In genomic region chr6:88708401-88709278, GRCm38 (mm10) we compare ENCODE assay signal across 24 mouse cellular contexts. TPM values are rescaled to one million over a fixed set of nuclear protein-coding genes. Genes with fewer than 3 reads are reported as not detected.
DNase-seq lines count a peak whose midpoint lies in the region; ATAC-seq and TF ChIP-seq lines count a peak whose summit lies in the region.
"Had no signal": no experiment of that assay in that cellular context is flagged by ENCODE, and none has a peak within 500 bp of the region (broad histone marks: within the 10 kb centered on the region; RNA-seq: fewer than 3 reads in every experiment).

No protein-coding gene starts in this region.

- peak overlapping the region; percentile 34 for H3K4me2 ChIP-seq in liver, embryonic 13.5 days
- H3K4me2 ChIP-seq: embryonic facial prominence, embryonic 15.5 days; forebrain, embryonic 12.5 days; heart, embryonic 12.5 days; hindbrain, embryonic 15.5 days; neural tube, embryonic 15.5 days had no signal

- no peak for TF ChIP-seq CTCF in layer of hippocampus, adult 2 months (conservative IDR thresholded peaks at IDR 0.05)

- H3K9me3 ChIP-seq in liver, embryonic 13.5 days (replicated peaks): no peaks in the 10 kb centered on the region
- H3K9me3 ChIP-seq: embryonic facial prominence, embryonic 15.5 days; forebrain, embryonic 12.5 days; heart, embryonic 12.5 days; hindbrain, embryonic 15.5 days; neural tube, embryonic 15.5 days had no signal

- peaks cover 17% of the 10 kb centered on the region for H3K4me1 ChIP-seq in liver, embryonic 13.5 days (replicated peaks)
- H3K4me1 ChIP-seq: forebrain, embryonic 12.5 days; heart, embryonic 12.5 days; hindbrain, embryonic 15.5 days had no signal

- H3K27me3 ChIP-seq in liver, embryonic 13.5 days: 0 out of 2 replicates have a peak, but pooled peaks cover 12% of the 10 kb centered on the region
- H3K27me3 ChIP-seq: CH12.LX; embryonic facial prominence, embryonic 15.5 days; forebrain, embryonic 12.5 days; hindbrain, embryonic 15.5 days; neural tube, embryonic 15.5 days had no signal

- WGBS in liver, embryonic 13.5 days (ENCODE audit: insufficient replicate concordance): 23% methylated on average over 8 of the region's 8 CpGs

- H3K4me3 ChIP-seq in layer of hippocampus, adult 2 months: no peak overlapping the region
- no peak overlapping the region for H3K4me3 ChIP-seq in liver, embryonic 13.5 days (replicated peaks)
- H3K4me3 ChIP-seq: embryonic facial prominence, embryonic 15.5 days; forebrain, embryonic 12.5 days; heart, embryonic 12.5 days; hindbrain, embryonic 15.5 days; neural tube, embryonic 15.5 days had no signal

- peak; percentile 72 for ATAC-seq in common myeloid progenitor, adult 5-6 weeks (replicated peaks; ENCODE audit: low read depth, poor library complexity, severe bottlenecking)
- ATAC-seq in liver, embryonic 13.5 days (ENCODE audit: low read depth): peak; percentile 86
- peak; percentile 86 for ATAC-seq in megakaryocyte-erythroid progenitor cell, adult 5-6 weeks (replicated peaks; ENCODE audit: low FRiP score, low TSS enrichment, poor library complexity, severe bottlenecking)
- ATAC-seq: intestine, embryonic 16.5 days; midbrain, embryonic 16.5 days had no signal

- peak overlapping the region; percentile 54; the same call in 1 of the 2 replicates for H3K27ac ChIP-seq in layer of hippocampus, adult 2 months
- peak overlapping the region; percentile 73 for H3K27ac ChIP-seq in liver, embryonic 13.5 days
- H3K27ac ChIP-seq: embryonic facial prominence, embryonic 15.5 days; forebrain, embryonic 12.5 days; hindbrain, embryonic 15.5 days; kidney, postnatal 0 days; neural tube, embryonic 15.5 days had no signal

- peak overlapping the region; percentile 48 for H3K9ac ChIP-seq in liver, embryonic 13.5 days
- H3K9ac ChIP-seq: embryonic facial prominence, embryonic 15.5 days; forebrain, embryonic 12.5 days; heart, embryonic 12.5 days; hindbrain, embryonic 15.5 days; neural tube, embryonic 15.5 days had no signal

- no peaks in the 10 kb centered on the region for H3K36me3 ChIP-seq in liver, embryonic 13.5 days
- H3K36me3 ChIP-seq: embryonic facial prominence, embryonic 15.5 days; forebrain, embryonic 12.5 days; heart, embryonic 12.5 days; hindbrain, embryonic 15.5 days; neural tube, embryonic 15.5 days had no signal

- DNase-seq in layer of hippocampus, adult 2 months (ENCODE audit: low spot score in 2 of 2): no peak
- no peak for DNase-seq in layer of hippocampus, postnatal 25 days (ENCODE audit: extremely low spot score in 1 of 2, low spot score in 1 of 2)
- DNase-seq in liver, embryonic 13.5 days: peak; percentile 55
- DNase-seq in cerebellum, postnatal 10 days: no peak
- DNase-seq in cerebellum, adult 8-10 months: no peak
- DNase-seq: cerebellum, postnatal 25 days; heart, postnatal 4 days; layer of hippocampus, postnatal 36 days; left cerebral cortex, postnatal 4 days; lung, adult 18-20 months; lung, postnatal 14 days; right cerebral cortex, postnatal 25 days; thymus, adult 2 months had no signal

RNA-seq across cellular contexts. Expression of gene Mgll, which starts 15.6 kb away (rescaled TPM):
- total RNA-seq in layer of hippocampus, adult 2 months (2021): 100 to 1,000 TPM; 178 to 182 TPM
- total RNA-seq in layer of hippocampus, postnatal 25 days (2021): 100 to 1,000 TPM; 190 to 192 TPM
- total RNA-seq in common myeloid progenitor, adult 5-6 weeks (2017): 1.1 and 4.0 TPM in 2 replicates
- polyA plus RNA-seq in liver, embryonic 13.5 days (2015; fragmentation: Nextera tagmentation; extraction: Ambion mirVana): 66.8 and 68.8 TPM in 2 replicates
- 17.9 and 19.1 TPM in 2 replicates for total RNA-seq in megakaryocyte-erythroid progenitor cell, adult 5-6 weeks (2014; fragmentation: Nextera tagmentation)
- 8.9 and 9.3 TPM in 2 replicates for total RNA-seq in megakaryocyte-erythroid progenitor cell, adult 5-6 weeks (2017)

Comparison
In these comparisons a context has a peak if more than half of its experiments do, and no peak if none do; other contexts are left out.
1. RNA of gene Mgll, which starts 15.6 kb away (total RNA-seq): 190 to 192 TPM in layer of hippocampus, postnatal 25 days and 178 to 182 TPM in layer of hippocampus, adult 2 months; 8.9 to 19.1 TPM in megakaryocyte-erythroid progenitor cell, adult 5-6 weeks and 1.1 to 4.0 TPM in common myeloid progenitor, adult 5-6 weeks; every median in the first group is over 4 times any median in the second.
2. Peak in every context shown above with its lines, with median percentiles within 50 percentile points of each other: ATAC-seq.